Mouse (Mus musculus): ENCODE measurements around the gene Vmn1r6. TPM values are rescaled to one million over a fixed set of nuclear protein-coding genes. Genes with fewer than 3 reads are reported as not detected.
"Not testable (repeated sequence)": the region's sequence is repeated elsewhere in the genome, so short reads cannot be mapped to it uniquely, and the experiment has no call there.

Gene Vmn1r6
- total RNA-seq (2014; rRNA removed) (not detected in 2 replicates), polyA plus RNA-seq (2015; fragmentation: Nextera tagmentation; extraction: Ambion mirVana) (not detected in 2 replicates)

- Histone ChIP-seq H3K4me2 (ENCODE audit: low read depth, low read length) (no peak within 1 kb of the TSS), H3K27ac (no peak within 1 kb of the TSS), H3K4me1 (ENCODE audit: insufficient read depth, low read length) (no peaks in the 10 kb centered on the region), H3K9me3 (ENCODE audit: low read length) (no peaks in the 10 kb centered on the region), H3K27me3 (ENCODE audit: insufficient read depth, low read length) (no peaks in the 10 kb centered on the region), H3K36me3 (ENCODE audit: insufficient read depth, low read length) (no peaks in the 10 kb centered on the region), H3K9ac (replicated peaks; ENCODE audit: low read length) (no peak within 1 kb of the TSS), H3K4me3 (ENCODE audit: low read length) (no peak within 1 kb of the TSS)
- DNase-seq (ENCODE audit: low spot score) (no peak), ATAC-seq (no peak)
- WGBS, result 85% methylated on average over 2 of the region's 2 CpGs
- TF ChIP-seq CTCF (IDR thresholded peaks at IDR 0.05; ENCODE audit: low read depth), result no peak
Observed at GRCm38 (mm10) chr6:56996943-56997342, at the start of gene Vmn1r6. TSS of gene Vmn1r6 (plus strand) at chr6:56997243.

- no peak overlapping the region for H3K4me2 ChIP-seq (ENCODE audit: low read depth, low read length)
- H3K4me1 ChIP-seq (ENCODE audit: insufficient read depth, low read length), result no peaks in the 10 kb centered on the region
- TF ChIP-seq CTCF (IDR thresholded peaks at IDR 0.05; ENCODE audit: low read depth), result no peak
- ATAC-seq, result no peak
- DNase-seq (ENCODE audit: low spot score), result no peak
- no peaks in the 10 kb centered on the region for H3K27me3 ChIP-seq (ENCODE audit: insufficient read depth, low read length)
- no peak overlapping the region for H3K27ac ChIP-seq
- H3K36me3 ChIP-seq (ENCODE audit: insufficient read depth, low read length), result no peaks in the 10 kb centered on the region
- WGBS, result 65% methylated on average over 5 of the region's 5 CpGs
- H3K9me3 ChIP-seq (ENCODE audit: low read length), result no peaks in the 10 kb centered on the region
- H3K9ac ChIP-seq (replicated peaks; ENCODE audit: low read length), result no peak overlapping the region
- H3K4me3 ChIP-seq (ENCODE audit: low read length), result no peak overlapping the region
Observed at GRCm38 (mm10) chr6:56956436-56956835, 40.6 kb upstream of the Vmn1r6 start.

- H3K9ac ChIP-seq (replicated peaks; ENCODE audit: low read length), result no peak within 1 kb of the TSS
- DNase-seq (ENCODE audit: low spot score), result no peak
- H3K27me3 ChIP-seq (ENCODE audit: insufficient read depth, low read length), result no peaks in the 10 kb centered on the region
- no peaks in the 10 kb centered on the region for H3K36me3 ChIP-seq (ENCODE audit: insufficient read depth, low read length)
- ATAC-seq, result no peak
- H3K4me2 ChIP-seq (ENCODE audit: low read depth, low read length), result no peak within 1 kb of the TSS
- TF ChIP-seq CTCF (IDR thresholded peaks at IDR 0.05; ENCODE audit: low read depth), result no peak
- no peaks in the 10 kb centered on the region for H3K9me3 ChIP-seq (ENCODE audit: low read length)
- no peaks in the 10 kb centered on the region for H3K4me1 ChIP-seq (ENCODE audit: insufficient read depth, low read length)
- no peak within 1 kb of the TSS for H3K27ac ChIP-seq
- H3K4me3 ChIP-seq (ENCODE audit: low read length), result no peak within 1 kb of the TSS
Observed at GRCm38 (mm10) chr6:56969973-56970372, 27.1 kb upstream of the Vmn1r6 start, which contains the start of gene Vmn1r5. TSS of gene Vmn1r5 (plus strand) at chr6:56970273.

- H3K27ac ChIP-seq; H3K4me3 ChIP-seq (ENCODE audit: low read length); ATAC-seq; H3K4me1 ChIP-seq (ENCODE audit: insufficient read depth, low read length); H3K36me3 ChIP-seq (ENCODE audit: insufficient read depth, low read length); H3K9ac ChIP-seq (replicated peaks; ENCODE audit: low read length); H3K4me2 ChIP-seq (ENCODE audit: low read depth, low read length); H3K9me3 ChIP-seq (ENCODE audit: low read length); DNase-seq (ENCODE audit: low spot score); H3K27me3 ChIP-seq (ENCODE audit: insufficient read depth, low read length): not testable (repeated sequence)
- WGBS, result 100% methylated on average over 2 of the region's 2 CpGs
Observed at GRCm38 (mm10) chr6:57025224-57025623, 28.2 kb downstream of the Vmn1r6 start, which contains the start of gene Vmn1r7. TSS of gene Vmn1r7 (minus strand) at chr6:57025324.

- H3K4me2 ChIP-seq (ENCODE audit: low read depth, low read length), result no peak within 1 kb of the TSS
- no peak for ATAC-seq
- no peaks in the 10 kb centered on the region for H3K4me1 ChIP-seq (ENCODE audit: insufficient read depth, low read length)
Observed at GRCm38 (mm10) chr6:57031984-57032383, 34.9 kb downstream of the Vmn1r6 start, which contains the start of gene Vmn1r8. TSS of gene Vmn1r8 (plus strand) at chr6:57032284.

GRCm38 (mm10) chr6:57034674-57035073 is 37.6 kb downstream of the Vmn1r6 start:
- no peak overlapping the region for H3K4me3 ChIP-seq (ENCODE audit: low read length)
- no peak for DNase-seq (ENCODE audit: low spot score)
- no peaks in the 10 kb centered on the region for H3K4me1 ChIP-seq (ENCODE audit: insufficient read depth, low read length)
- no peak overlapping the region for H3K27ac ChIP-seq
- no peak for ATAC-seq
- no peak overlapping the region for H3K4me2 ChIP-seq (ENCODE audit: low read depth, low read length)
- TF ChIP-seq CTCF (IDR thresholded peaks at IDR 0.05; ENCODE audit: low read depth), result no peak
- H3K9me3 ChIP-seq (ENCODE audit: low read length), result no peaks in the 10 kb centered on the region
- H3K27me3 ChIP-seq (ENCODE audit: insufficient read depth, low read length), result no peaks in the 10 kb centered on the region
- H3K9ac ChIP-seq (replicated peaks; ENCODE audit: low read length), result no peak overlapping the region
- 88% methylated on average over 2 of the region's 2 CpGs for whole genome bisulfite sequencing
- no peaks in the 10 kb centered on the region for H3K36me3 ChIP-seq (ENCODE audit: insufficient read depth, low read length)

More at GRCm38 (mm10) chr6:57031984-57032383, 34.9 kb downstream of the Vmn1r6 start, which contains the start of gene Vmn1r8:
- no peaks in the 10 kb centered on the region for H3K36me3 ChIP-seq (ENCODE audit: insufficient read depth, low read length)
- H3K27me3 ChIP-seq (ENCODE audit: insufficient read depth, low read length), result no peaks in the 10 kb centered on the region
- H3K27ac ChIP-seq, result no peak within 1 kb of the TSS
- no peak within 1 kb of the TSS for H3K9ac ChIP-seq (replicated peaks; ENCODE audit: low read length)
- no peak within 1 kb of the TSS for H3K4me3 ChIP-seq (ENCODE audit: low read length)
- TF ChIP-seq CTCF (IDR thresholded peaks at IDR 0.05; ENCODE audit: low read depth), result no peak
- H3K9me3 ChIP-seq (ENCODE audit: low read length), result no peaks in the 10 kb centered on the region
- no peak for DNase-seq (ENCODE audit: low spot score)

Other genes starting within 250 kb of the Vmn1r6 start
- gene Kbtbd2, start 199.4 kb upstream of the Vmn1r6 start, total RNA-seq (2014; rRNA removed), result 36.0 and 46.2 TPM in 2 replicates
- 18.2 and 19.7 TPM in 2 replicates for gene Kbtbd2, start 199.4 kb upstream of the Vmn1r6 start, polyA plus RNA-seq (2015; fragmentation: Nextera tagmentation; extraction: Ambion mirVana)
- gene Fkbp9, start 165.2 kb upstream of the Vmn1r6 start, total RNA-seq (2014; rRNA removed), result 47.4 and 54.8 TPM in 2 replicates
- gene Fkbp9, start 165.2 kb upstream of the Vmn1r6 start, polyA plus RNA-seq (2015; fragmentation: Nextera tagmentation; extraction: Ambion mirVana), result 44.7 and 45.9 TPM in 2 replicates
- gene Nt5c3, start 73.3 kb upstream of the Vmn1r6 start, total RNA-seq (2014; rRNA removed), result 38.4 and 83.8 TPM in 2 replicates
- 153 and 155 TPM in 2 replicates for gene Nt5c3, start 73.3 kb upstream of the Vmn1r6 start, polyA plus RNA-seq (2015; fragmentation: Nextera tagmentation; extraction: Ambion mirVana)
- gene Vmn1r4, start 73.2 kb upstream of the Vmn1r6 start, total RNA-seq (2014; rRNA removed), result 0.37 TPM in 1 of 2 replicates, not detected in the other
- gene Vmn1r4, start 73.2 kb upstream of the Vmn1r6 start, polyA plus RNA-seq (2015; fragmentation: Nextera tagmentation; extraction: Ambion mirVana), result 0.46 and 0.58 TPM in 2 replicates
- gene Vmn1r5, start 27.0 kb upstream of the Vmn1r6 start, total RNA-seq (2014; rRNA removed), result 0.04 TPM in 1 of 2 replicates, not detected in the other
- not detected in 2 replicates for gene Vmn1r5, start 27.0 kb upstream of the Vmn1r6 start, polyA plus RNA-seq (2015; fragmentation: Nextera tagmentation; extraction: Ambion mirVana)
- gene Vmn1r7, start 28.1 kb downstream of the Vmn1r6 start, total RNA-seq (2014; rRNA removed), result not detected in 2 replicates
- gene Vmn1r7, start 28.1 kb downstream of the Vmn1r6 start, polyA plus RNA-seq (2015; fragmentation: Nextera tagmentation; extraction: Ambion mirVana), result not detected in 2 replicates
- not detected in 2 replicates for gene Vmn1r8, start 35.0 kb downstream of the Vmn1r6 start, total RNA-seq (2014; rRNA removed)
- not detected in 2 replicates for gene Vmn1r8, start 35.0 kb downstream of the Vmn1r6 start, polyA plus RNA-seq (2015; fragmentation: Nextera tagmentation; extraction: Ambion mirVana)
- not detected in 2 replicates for gene Vmn1r9, start 69.5 kb downstream of the Vmn1r6 start, total RNA-seq (2014; rRNA removed)
- gene Vmn1r9, start 69.5 kb downstream of the Vmn1r6 start, polyA plus RNA-seq (2015; fragmentation: Nextera tagmentation; extraction: Ambion mirVana), result not detected in 2 replicates
- gene Vmn1r10, start 112.2 kb downstream of the Vmn1r6 start, total RNA-seq (2014; rRNA removed), result not detected in 2 replicates
- gene Vmn1r10, start 112.2 kb downstream of the Vmn1r6 start, polyA plus RNA-seq (2015; fragmentation: Nextera tagmentation; extraction: Ambion mirVana), result not detected in 2 replicates
- not detected in 2 replicates for gene Vmn1r11, start 136.2 kb downstream of the Vmn1r6 start, total RNA-seq (2014; rRNA removed)
- gene Vmn1r11, start 136.2 kb downstream of the Vmn1r6 start, polyA plus RNA-seq (2015; fragmentation: Nextera tagmentation; extraction: Ambion mirVana), result not detected in 2 replicates
- gene Vmn1r12, start 159.7 kb downstream of the Vmn1r6 start, total RNA-seq (2014; rRNA removed), result not detected in 2 replicates
- not detected in 2 replicates for gene Vmn1r12, start 159.7 kb downstream of the Vmn1r6 start, polyA plus RNA-seq (2015; fragmentation: Nextera tagmentation; extraction: Ambion mirVana)
- gene Vmn1r13, start 206.0 kb downstream of the Vmn1r6 start, total RNA-seq (2014; rRNA removed), result not detected in 2 replicates
- gene Vmn1r13, start 206.0 kb downstream of the Vmn1r6 start, polyA plus RNA-seq (2015; fragmentation: Nextera tagmentation; extraction: Ambion mirVana), result not detected in 2 replicates
- gene Vmn1r14, start 234.4 kb downstream of the Vmn1r6 start, total RNA-seq (2014; rRNA removed), result not detected in 2 replicates
- not detected in 2 replicates for gene Vmn1r14, start 234.4 kb downstream of the Vmn1r6 start, polyA plus RNA-seq (2015; fragmentation: Nextera tagmentation; extraction: Ambion mirVana)

Data from hindbrain, postnatal 0 days (tissue).